Mouse (Mus musculus): Measurements from ENCODE around the gene Cldn13. TPM values are rescaled to one million over a fixed set of nuclear protein-coding genes. Genes with fewer than 3 reads are reported as not detected.
A peak's percentile ranks its signal among the peaks of the same experiment; 100 is the strongest.
"Not testable (repeated sequence)": the region's sequence is repeated elsewhere in the genome, so short reads cannot be mapped to it uniquely, and the experiment has no call there.

The Cldn13 gene
- total and polyA plus RNA-seq, 3 experiments, result 1.9 to 41.2 TPM; not detected in 1

DNA sequence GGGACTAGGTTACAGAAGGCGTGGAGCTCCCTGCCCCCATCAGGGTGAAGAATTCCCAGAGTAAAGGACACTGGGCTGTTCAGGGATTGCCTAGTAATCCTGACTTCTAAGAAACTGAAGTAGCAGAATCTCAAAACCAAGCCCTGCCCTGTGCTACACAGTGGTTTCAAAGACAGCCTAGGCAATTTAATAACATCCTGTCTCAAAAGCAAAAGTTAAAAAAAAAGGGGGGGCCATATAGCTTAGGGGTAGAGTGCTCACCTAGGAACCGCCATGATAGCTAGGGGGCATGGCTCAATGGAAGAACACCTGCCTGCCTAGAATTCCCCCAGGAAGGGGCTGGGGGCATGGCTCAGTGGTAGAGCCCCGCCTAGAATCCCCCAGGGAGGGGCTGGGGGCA, 23.7 kb upstream of the Cldn13 start:
- peaks cover 15% of the 10 kb centered on the region for H3K36me3 ChIP-seq (replicated peaks)

DNA sequence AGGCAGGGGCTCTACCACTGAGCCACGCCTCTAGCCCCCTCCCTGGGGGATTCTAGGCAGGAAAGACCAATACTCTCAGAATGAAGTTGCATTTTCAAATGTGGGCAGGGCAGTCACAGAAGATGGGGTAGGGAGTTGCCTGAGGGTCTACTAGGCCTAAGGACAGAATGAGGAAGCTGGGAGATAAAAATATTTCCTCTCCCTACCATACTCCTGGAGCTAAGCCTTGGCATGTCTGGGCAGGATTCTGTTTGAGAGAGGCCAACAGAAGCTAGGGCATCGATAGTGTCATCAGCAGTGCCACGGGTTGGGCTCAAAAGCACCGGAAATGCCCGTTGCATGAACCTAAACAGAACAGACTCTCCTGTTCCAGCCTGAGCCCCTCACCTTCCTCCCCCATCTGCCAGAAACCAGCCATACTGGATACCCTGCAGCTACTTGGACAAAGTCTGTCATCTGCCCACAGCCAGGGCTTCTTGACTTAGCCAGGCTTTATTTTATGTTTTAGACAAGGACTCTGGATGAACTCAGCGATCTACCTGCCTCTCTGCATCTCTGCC, 21.4 kb upstream of the Cldn13 start:
- TF ChIP-seq TAL1 (conservative IDR thresholded peaks at IDR 0.05; ENCODE audit: low read depth, low read length), result no peak
- TF ChIP-seq CTCF (IDR thresholded peaks at IDR 0.05; ENCODE audit: low read depth, low read length), result no peak
- no peak for TF ChIP-seq GATA1 (IDR thresholded peaks at IDR 0.05; ENCODE audit: borderline replicate concordance, low read length)
- no peak for TF ChIP-seq GATA2 (IDR thresholded peaks at IDR 0.05; ENCODE audit: borderline replicate concordance, low read depth, low read length)
- no peak for TF ChIP-seq POLR2AphosphoS5 (IDR thresholded peaks at IDR 0.05; ENCODE audit: insufficient replicate concordance, low read depth, low read length)
- DNase-seq (ENCODE audit: low spot score) (no peak), ATAC-seq (ENCODE audit: extremely low read depth, insufficient number of reproducible peaks, low FRiP score, poor library complexity, severe bottlenecking) (no peak)
- no peak overlapping the region for H3K4me3 ChIP-seq (ENCODE audit: low read depth, low read length)
- H3K36me3 ChIP-seq (replicated peaks), result peaks cover 21% of the 10 kb centered on the region
- H3K4me1 ChIP-seq (ENCODE audit: insufficient read depth, low read depth, low read length), result peaks cover 36% of the 10 kb centered on the region
- H3K9me3 ChIP-seq (replicated peaks), result no peaks in the 10 kb centered on the region
- H3K27me3 ChIP-seq (ENCODE audit: insufficient read depth, low read length), result peaks cover 6% of the 10 kb centered on the region; the same call in 1 of the 2 replicates

More for the DNA sequence above, 23.7 kb upstream of the Cldn13 start:
- no peak for TF ChIP-seq GATA2 (IDR thresholded peaks at IDR 0.05; ENCODE audit: borderline replicate concordance, low read depth, low read length)
- TF ChIP-seq CTCF (IDR thresholded peaks at IDR 0.05; ENCODE audit: low read depth, low read length), result no peak
- TF ChIP-seq POLR2AphosphoS5 (IDR thresholded peaks at IDR 0.05; ENCODE audit: insufficient replicate concordance, low read depth, low read length), result no peak
- TF ChIP-seq GATA1 (IDR thresholded peaks at IDR 0.05; ENCODE audit: borderline replicate concordance, low read length), result no peak
- TF ChIP-seq TAL1 (conservative IDR thresholded peaks at IDR 0.05; ENCODE audit: low read depth, low read length), result no peak
- Histone ChIP-seq H3K9me3 (replicated peaks) (no peaks in the 10 kb centered on the region), H3K27me3 (ENCODE audit: insufficient read depth, low read length) (peaks cover 2% of the 10 kb centered on the region; the same call in 1 of the 2 replicates), H3K4me1 (ENCODE audit: insufficient read depth, low read depth, low read length) (peaks cover 29% of the 10 kb centered on the region), H3K4me3 (ENCODE audit: low read depth, low read length) (no peak overlapping the region)
- no peak for ATAC-seq (ENCODE audit: extremely low read depth, insufficient number of reproducible peaks, low FRiP score, poor library complexity, severe bottlenecking)
- no peak for DNase-seq (ENCODE audit: low spot score)

DNA sequence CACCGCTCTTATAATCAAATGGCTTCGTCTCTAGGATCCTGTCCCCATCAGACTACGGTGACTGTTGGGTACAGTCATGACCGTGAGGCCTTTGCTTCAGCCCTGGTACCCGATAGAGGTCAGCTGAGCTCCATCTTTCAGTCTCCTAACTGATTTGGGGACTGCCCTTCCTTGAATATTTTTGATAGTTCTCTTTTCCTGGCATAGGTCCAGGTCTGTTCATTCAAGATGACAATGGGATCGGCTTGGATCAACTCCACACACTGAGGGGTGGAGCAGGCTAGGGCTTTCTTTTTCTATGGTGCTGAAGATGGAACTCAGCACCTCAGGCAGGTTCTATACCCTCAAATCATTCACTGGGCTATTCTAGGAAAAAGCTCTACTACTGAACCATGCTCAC, 20.7 kb upstream of the Cldn13 start:
- peaks cover 33% of the 10 kb centered on the region for H3K4me1 ChIP-seq (ENCODE audit: insufficient read depth, low read depth, low read length)
- no peak for DNase-seq (ENCODE audit: low spot score)
- ATAC-seq (ENCODE audit: extremely low read depth, insufficient number of reproducible peaks, low FRiP score, poor library complexity, severe bottlenecking), result no peak
- peaks cover 6% of the 10 kb centered on the region; the same call in 1 of the 2 replicates for H3K27me3 ChIP-seq (ENCODE audit: insufficient read depth, low read length)
- H3K4me3 ChIP-seq (ENCODE audit: low read depth, low read length), result no peak overlapping the region
- TF ChIP-seq CTCF (IDR thresholded peaks at IDR 0.05; ENCODE audit: low read depth, low read length) (no peak), GATA1 (IDR thresholded peaks at IDR 0.05; ENCODE audit: borderline replicate concordance, low read length) (no peak), GATA2 (IDR thresholded peaks at IDR 0.05; ENCODE audit: borderline replicate concordance, low read depth, low read length) (no peak), POLR2AphosphoS5 (IDR thresholded peaks at IDR 0.05; ENCODE audit: insufficient replicate concordance, low read depth, low read length) (no peak), TAL1 (conservative IDR thresholded peaks at IDR 0.05; ENCODE audit: low read depth, low read length) (no peak)
- peaks cover 21% of the 10 kb centered on the region for H3K36me3 ChIP-seq (replicated peaks)
- H3K9me3 ChIP-seq (replicated peaks), result no peaks in the 10 kb centered on the region

DNA sequence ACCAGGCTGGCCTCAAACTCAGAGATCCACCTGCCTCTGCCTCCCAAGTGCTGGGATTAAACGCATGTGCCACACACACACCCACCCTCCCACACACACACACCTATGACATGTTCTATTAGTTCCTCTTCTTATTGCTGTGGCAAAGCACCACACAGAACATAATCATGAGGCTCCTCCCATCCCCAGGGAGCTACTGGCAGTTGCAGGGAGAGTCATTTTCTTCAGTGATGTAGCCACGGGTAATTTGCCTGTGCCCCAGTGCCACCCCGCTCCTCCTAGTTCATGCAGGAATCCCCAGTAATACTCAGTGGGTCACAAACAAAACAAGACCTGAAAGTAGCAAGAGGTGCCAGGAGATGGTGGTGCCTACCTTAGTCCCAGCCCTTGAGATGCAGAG, 19.3 kb upstream of the Cldn13 start:
- H3K36me3 ChIP-seq (replicated peaks), result peaks cover 21% of the 10 kb centered on the region
- no peak for TF ChIP-seq CTCF (IDR thresholded peaks at IDR 0.05; ENCODE audit: low read depth, low read length)
- TF ChIP-seq GATA2 (IDR thresholded peaks at IDR 0.05; ENCODE audit: borderline replicate concordance, low read depth, low read length), result no peak
- TF ChIP-seq GATA1 (IDR thresholded peaks at IDR 0.05; ENCODE audit: borderline replicate concordance, low read length), result no peak
- no peak for TF ChIP-seq TAL1 (conservative IDR thresholded peaks at IDR 0.05; ENCODE audit: low read depth, low read length)
- TF ChIP-seq POLR2AphosphoS5 (IDR thresholded peaks at IDR 0.05; ENCODE audit: insufficient replicate concordance, low read depth, low read length), result no peak
- H3K9me3 ChIP-seq (replicated peaks), result no peaks in the 10 kb centered on the region
- peaks cover 9% of the 10 kb centered on the region for H3K27me3 ChIP-seq (ENCODE audit: insufficient read depth, low read length)
- H3K4me1 ChIP-seq (ENCODE audit: insufficient read depth, low read depth, low read length), result peaks cover 30% of the 10 kb centered on the region
- DNase-seq (ENCODE audit: low spot score) (no peak), ATAC-seq (ENCODE audit: extremely low read depth, insufficient number of reproducible peaks, low FRiP score, poor library complexity, severe bottlenecking) (no peak)
- H3K4me3 ChIP-seq (ENCODE audit: low read depth, low read length), result no peak overlapping the region

DNA sequence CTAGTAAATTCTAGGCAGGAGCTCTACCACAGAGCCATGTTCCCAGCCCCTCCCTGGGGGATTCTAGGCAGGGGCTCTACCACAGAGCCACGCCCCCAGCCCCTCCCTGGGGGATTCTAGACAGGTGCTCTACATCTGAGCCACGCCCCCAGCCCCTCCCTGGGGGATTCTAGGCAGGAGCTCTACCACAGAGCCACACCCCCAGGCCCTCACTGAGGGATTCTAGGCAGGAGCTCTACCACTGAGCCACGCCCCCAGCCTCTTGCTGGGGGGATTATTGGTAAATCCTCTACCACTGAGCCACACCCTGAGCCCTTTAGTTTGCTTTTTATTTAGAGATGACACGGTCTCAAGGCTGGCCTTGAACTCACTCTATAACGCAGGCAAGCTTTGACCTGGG, 18.4 kb upstream of the Cldn13 start:
- H3K27me3 ChIP-seq (ENCODE audit: insufficient read depth, low read length); DNase-seq (ENCODE audit: low spot score); ATAC-seq (ENCODE audit: extremely low read depth, insufficient number of reproducible peaks, low FRiP score, poor library complexity, severe bottlenecking); H3K4me3 ChIP-seq (ENCODE audit: low read depth, low read length); H3K9me3 ChIP-seq (replicated peaks): not testable (repeated sequence)
- Histone ChIP-seq H3K4me1 (ENCODE audit: insufficient read depth, low read depth, low read length) (peaks cover 30% of the 10 kb centered on the region), H3K36me3 (replicated peaks) (peaks cover 21% of the 10 kb centered on the region)

DNA sequence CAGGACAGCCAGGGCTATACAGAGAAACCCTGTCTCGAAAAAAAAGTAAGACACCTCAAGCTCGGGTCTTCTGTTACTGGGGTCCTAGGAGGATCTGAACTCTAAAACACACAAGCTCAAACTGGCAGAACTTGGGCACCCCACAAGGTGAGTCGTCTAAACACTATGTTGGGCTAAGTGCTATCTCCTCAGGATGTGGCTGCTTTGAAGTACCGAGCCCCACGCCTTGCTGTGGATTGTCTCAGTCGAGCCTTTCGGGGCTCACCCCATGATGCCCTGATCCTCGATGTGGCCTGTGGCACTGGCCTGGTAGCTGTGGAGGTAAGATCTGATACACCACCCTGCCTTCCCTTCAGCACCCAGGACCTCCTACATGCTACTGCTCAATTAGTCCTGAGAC, 18.0 kb upstream of the Cldn13 start:
- Histone ChIP-seq H3K9me3 (replicated peaks) (no peaks in the 10 kb centered on the region), H3K4me1 (ENCODE audit: insufficient read depth, low read depth, low read length) (peaks cover 30% of the 10 kb centered on the region), H3K27me3 (ENCODE audit: insufficient read depth, low read length) (peaks cover 9% of the 10 kb centered on the region), H3K4me3 (ENCODE audit: low read depth, low read length) (no peak overlapping the region), H3K36me3 (replicated peaks) (peaks cover 21% of the 10 kb centered on the region)
- no peak for DNase-seq (ENCODE audit: low spot score)
- no peak for ATAC-seq (ENCODE audit: extremely low read depth, insufficient number of reproducible peaks, low FRiP score, poor library complexity, severe bottlenecking)
- TF ChIP-seq GATA1 (IDR thresholded peaks at IDR 0.05; ENCODE audit: borderline replicate concordance, low read length) (no peak), TAL1 (conservative IDR thresholded peaks at IDR 0.05; ENCODE audit: low read depth, low read length) (no peak), CTCF (IDR thresholded peaks at IDR 0.05; ENCODE audit: low read depth, low read length) (no peak)

DNA sequence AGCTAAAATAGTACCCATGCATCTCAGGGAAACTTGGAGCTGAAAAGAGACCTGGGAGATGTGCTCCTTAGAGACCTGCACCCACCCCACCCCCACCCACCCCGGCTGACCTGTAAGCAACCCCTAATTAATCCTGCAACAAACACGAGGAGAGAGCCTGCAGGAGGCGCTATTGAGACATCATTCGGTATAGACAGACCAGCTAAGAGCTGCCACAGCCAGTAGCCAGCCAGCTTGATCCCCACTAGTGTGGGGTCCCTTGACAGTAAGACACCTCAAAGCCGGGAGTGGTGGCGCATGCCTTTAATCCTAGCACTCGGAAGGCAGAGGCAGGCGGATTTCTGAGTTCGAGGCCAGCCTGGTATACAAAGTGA, 17.6 kb upstream of the Cldn13 start:
- peak overlapping the region; percentile 77 for H3K4me3 ChIP-seq (ENCODE audit: low read depth, low read length)
- TF ChIP-seq TAL1 (conservative IDR thresholded peaks at IDR 0.05; ENCODE audit: low read depth, low read length) (no peak), POLR2AphosphoS5 (IDR thresholded peaks at IDR 0.05; ENCODE audit: insufficient replicate concordance, low read depth, low read length) (no peak), GATA1 (IDR thresholded peaks at IDR 0.05; ENCODE audit: borderline replicate concordance, low read length) (no peak), CTCF (IDR thresholded peaks at IDR 0.05; ENCODE audit: low read depth, low read length) (no peak), GATA2 (IDR thresholded peaks at IDR 0.05; ENCODE audit: borderline replicate concordance, low read depth, low read length) (no peak)
- peaks cover 9% of the 10 kb centered on the region for H3K27me3 ChIP-seq (ENCODE audit: insufficient read depth, low read length)
- ATAC-seq (ENCODE audit: extremely low read depth, insufficient number of reproducible peaks, low FRiP score, poor library complexity, severe bottlenecking) (no peak), DNase-seq (ENCODE audit: low spot score) (peak; percentile 47)
- H3K36me3 ChIP-seq (replicated peaks), result peaks cover 21% of the 10 kb centered on the region
- H3K9me3 ChIP-seq (replicated peaks), result no peaks in the 10 kb centered on the region
- peaks cover 30% of the 10 kb centered on the region for H3K4me1 ChIP-seq (ENCODE audit: insufficient read depth, low read depth, low read length)

All from G1E (cell line).